Mouse (Mus musculus): Measurements from ENCODE around the gene Shd. TPM values are rescaled to one million over a fixed set of nuclear protein-coding genes. Genes with fewer than 3 reads are reported as not detected.

Gene Shd
- polyA plus RNA-seq, 1 experiment from 2014 or later: 89.1 TPM

DNA sequence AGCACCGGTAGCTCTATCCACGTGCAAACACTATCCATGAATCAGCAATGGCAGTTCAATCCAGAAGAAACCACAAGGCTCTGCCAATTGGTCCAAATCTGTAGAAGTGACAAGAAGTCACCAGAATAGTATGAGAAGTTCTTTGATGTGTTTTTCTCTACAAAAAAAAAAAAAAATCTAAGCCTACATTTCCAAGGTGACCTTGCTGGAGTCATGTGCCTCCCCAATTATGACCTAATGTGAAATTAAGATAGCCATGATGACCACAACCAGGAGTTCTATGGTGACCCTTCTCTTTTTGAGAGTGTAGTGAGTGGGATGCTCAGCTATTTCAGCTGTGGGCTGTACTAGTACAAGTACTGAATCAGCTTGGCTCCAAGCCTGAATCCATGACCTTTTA lies 20.9 kb upstream of the Shd start, which contains the start of gene Zfp119b:
Gene Zfp119b, minus strand, starts transcription at position 101 of the 400 bp plus-strand sequence.
- Histone ChIP-seq H3K4me2 (no peak within 1 kb of the TSS), H3K9ac (ENCODE audit: low read length) (no peak within 1 kb of the TSS), H3K36me3 (ENCODE audit: control insufficient read depth, insufficient read depth, low read length) (no peaks in the 10 kb centered on the region), H3K27me3 (ENCODE audit: control insufficient read depth, insufficient read depth, low read length) (no peaks in the 10 kb centered on the region), H3K27ac (ENCODE audit: low read depth, low read length) (no peak within 1 kb of the TSS), H3K4me1 (ENCODE audit: control insufficient read depth, insufficient read depth, low read length) (peaks cover 4% of the 10 kb centered on the region; the same call in 1 of the 2 replicates), H3K4me3 (ENCODE audit: low read depth, low read length) (no peak within 1 kb of the TSS), H3K9me3 (ENCODE audit: control insufficient read depth, low read length) (no peaks in the 10 kb centered on the region)
- DNase-seq (ENCODE audit: low spot score, missing footprints) (no peak), ATAC-seq (ENCODE audit: low FRiP score) (no peak)
- 88% methylated on average over 2 of the region's 2 CpGs for WGBS

DNA sequence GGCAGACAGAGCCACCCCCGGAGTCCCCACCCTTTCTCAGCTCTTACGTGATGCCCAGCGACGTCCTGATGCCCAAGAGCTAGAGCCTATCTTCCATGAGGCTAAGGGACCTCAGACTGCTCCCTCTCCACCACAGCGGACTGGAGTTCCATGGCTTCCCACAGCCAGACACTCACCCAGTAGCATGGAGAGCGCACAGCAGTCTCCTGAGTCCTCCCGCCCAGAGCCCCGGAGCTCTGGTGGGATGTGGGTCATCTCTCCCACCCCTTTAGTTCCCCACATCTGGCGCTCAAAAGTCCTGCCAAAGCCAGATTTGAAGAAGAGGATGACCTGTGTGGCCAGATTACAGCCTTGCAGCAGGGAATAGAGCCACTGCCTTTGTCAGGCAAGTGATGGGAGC lies 19.7 kb upstream of the Shd start:
- no peak for DNase-seq (ENCODE audit: low spot score, missing footprints)

DNA sequence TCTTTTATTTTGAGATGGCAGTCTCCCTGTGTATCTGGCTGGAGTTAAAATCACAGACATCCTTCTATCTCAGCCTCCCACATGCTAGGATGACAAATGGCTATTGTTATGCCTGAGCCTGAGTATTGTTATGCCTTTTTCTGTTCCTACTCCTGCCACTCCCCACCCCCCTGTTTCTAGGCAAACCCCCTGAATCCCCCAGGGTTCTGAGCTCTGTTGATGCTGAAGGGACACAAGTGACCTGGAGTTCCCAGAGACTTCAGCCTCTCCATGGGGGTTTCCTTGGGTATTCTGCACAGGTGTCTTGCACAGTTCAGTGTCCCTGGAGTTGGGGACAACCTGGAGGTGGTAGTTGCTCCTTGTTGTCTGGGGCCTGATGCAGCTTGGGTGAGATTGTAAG lies 18.2 kb upstream of the Shd start:
- no peak for DNase-seq (ENCODE audit: low spot score, missing footprints)

More for the DNA sequence above, 19.7 kb upstream of the Shd start:
- no peak overlapping the region for H3K4me3 ChIP-seq (ENCODE audit: low read depth, low read length)
- H3K4me2 ChIP-seq: no peak overlapping the region
- peaks cover 2% of the 10 kb centered on the region; the same call in 1 of the 2 replicates for H3K4me1 ChIP-seq (ENCODE audit: control insufficient read depth, insufficient read depth, low read length)
- H3K36me3 ChIP-seq (ENCODE audit: control insufficient read depth, insufficient read depth, low read length): no peaks in the 10 kb centered on the region
- 78% methylated on average over 9 of the region's 9 CpGs for WGBS
- H3K9ac ChIP-seq (ENCODE audit: low read length): no peak overlapping the region
- no peaks in the 10 kb centered on the region for H3K27me3 ChIP-seq (ENCODE audit: control insufficient read depth, insufficient read depth, low read length)
- no peak overlapping the region for H3K27ac ChIP-seq (ENCODE audit: low read depth, low read length)
- H3K9me3 ChIP-seq (ENCODE audit: control insufficient read depth, low read length): no peaks in the 10 kb centered on the region
- no peak for ATAC-seq (ENCODE audit: low FRiP score)

DNA sequence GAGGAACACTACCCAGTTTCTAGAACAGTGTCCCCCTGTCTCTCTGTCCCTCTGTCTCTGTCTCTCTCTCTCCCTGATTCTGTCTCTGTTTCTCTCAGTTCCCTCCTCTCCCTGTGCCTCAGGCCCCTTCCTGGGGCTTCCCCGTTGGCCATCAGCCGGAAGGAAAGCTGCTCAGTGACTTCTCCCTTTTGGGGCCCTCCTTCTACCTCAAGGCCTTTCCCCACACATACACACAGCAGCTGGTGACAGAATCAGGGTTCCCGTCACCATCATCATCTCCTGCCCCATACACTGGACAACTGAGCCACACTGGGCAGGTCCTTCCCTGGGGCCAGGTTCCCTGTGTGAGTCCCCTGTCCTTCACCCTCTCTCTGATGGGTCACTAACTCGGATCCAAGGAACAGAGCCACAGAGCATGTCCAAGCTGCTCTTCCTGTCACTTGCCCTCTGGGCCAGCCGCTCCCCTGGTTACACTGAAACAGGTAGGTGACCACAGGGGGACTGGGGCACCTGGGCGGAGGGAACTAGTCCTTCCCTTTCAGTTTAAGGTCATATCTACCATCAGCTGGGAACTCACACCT lies 17.7 kb upstream of the Shd start, which contains the start of gene Ebi3:
Gene Ebi3, plus strand, starts transcription at position 194 of the 581 bp plus-strand sequence.
- Histone ChIP-seq H3K9ac (ENCODE audit: low read length) (no peak within 1 kb of the TSS), H3K4me3 (ENCODE audit: low read depth, low read length) (no peak within 1 kb of the TSS), H3K4me2 (no peak within 1 kb of the TSS), H3K4me1 (ENCODE audit: control insufficient read depth, insufficient read depth, low read length) (peaks cover 10% of the 10 kb centered on the region), H3K27me3 (ENCODE audit: control insufficient read depth, insufficient read depth, low read length) (no peaks in the 10 kb centered on the region), H3K9me3 (ENCODE audit: control insufficient read depth, low read length) (no peaks in the 10 kb centered on the region), H3K36me3 (ENCODE audit: control insufficient read depth, insufficient read depth, low read length) (no peaks in the 10 kb centered on the region), H3K27ac (ENCODE audit: low read depth, low read length) (no peak within 1 kb of the TSS)
- 74% methylated on average over 6 of the region's 6 CpGs for WGBS
- DNase-seq (ENCODE audit: low spot score, missing footprints) (no peak), ATAC-seq (ENCODE audit: low FRiP score) (no peak)

More for the DNA sequence above, 18.2 kb upstream of the Shd start:
- Histone ChIP-seq H3K4me2 (no peak overlapping the region), H3K4me3 (ENCODE audit: low read depth, low read length) (no peak overlapping the region), H3K36me3 (ENCODE audit: control insufficient read depth, insufficient read depth, low read length) (no peaks in the 10 kb centered on the region), H3K4me1 (ENCODE audit: control insufficient read depth, insufficient read depth, low read length) (peaks cover 6% of the 10 kb centered on the region), H3K9me3 (ENCODE audit: control insufficient read depth, low read length) (no peaks in the 10 kb centered on the region), H3K9ac (ENCODE audit: low read length) (no peak overlapping the region), H3K27me3 (ENCODE audit: control insufficient read depth, insufficient read depth, low read length) (no peaks in the 10 kb centered on the region), H3K27ac (ENCODE audit: low read depth, low read length) (no peak overlapping the region)
- no peak for ATAC-seq (ENCODE audit: low FRiP score)

DNA sequence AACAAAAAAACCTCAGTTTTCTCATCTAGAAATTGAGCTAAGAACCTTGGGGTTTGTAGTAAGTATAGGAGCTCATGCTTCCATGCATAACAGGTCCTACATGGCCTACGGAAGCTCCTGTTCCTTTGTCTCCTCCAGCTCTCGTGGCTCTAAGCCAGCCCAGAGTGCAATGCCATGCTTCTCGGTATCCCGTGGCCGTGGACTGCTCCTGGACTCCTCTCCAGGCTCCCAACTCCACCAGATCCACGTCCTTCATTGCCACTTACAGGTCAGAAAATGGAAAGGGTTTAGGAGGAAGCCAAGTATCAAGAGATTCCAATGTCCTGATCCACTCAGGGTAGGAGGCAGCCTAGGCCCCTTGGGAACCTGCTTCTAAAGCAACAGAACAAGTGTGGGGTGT lies 16.5 kb upstream of the Shd start:
- Histone ChIP-seq H3K27me3 (ENCODE audit: control insufficient read depth, insufficient read depth, low read length) (no peaks in the 10 kb centered on the region), H3K27ac (ENCODE audit: low read depth, low read length) (no peak overlapping the region), H3K4me3 (ENCODE audit: low read depth, low read length) (no peak overlapping the region), H3K36me3 (ENCODE audit: control insufficient read depth, insufficient read depth, low read length) (no peaks in the 10 kb centered on the region), H3K4me1 (ENCODE audit: control insufficient read depth, insufficient read depth, low read length) (peaks cover 15% of the 10 kb centered on the region), H3K9ac (ENCODE audit: low read length) (no peak overlapping the region), H3K4me2 (no peak overlapping the region), H3K9me3 (ENCODE audit: control insufficient read depth, low read length) (no peaks in the 10 kb centered on the region)
- no peak for ATAC-seq (ENCODE audit: low FRiP score)
- WGBS: 78% methylated on average over 6 of the region's 6 CpGs
- no peak for DNase-seq (ENCODE audit: low spot score, missing footprints)

DNA sequence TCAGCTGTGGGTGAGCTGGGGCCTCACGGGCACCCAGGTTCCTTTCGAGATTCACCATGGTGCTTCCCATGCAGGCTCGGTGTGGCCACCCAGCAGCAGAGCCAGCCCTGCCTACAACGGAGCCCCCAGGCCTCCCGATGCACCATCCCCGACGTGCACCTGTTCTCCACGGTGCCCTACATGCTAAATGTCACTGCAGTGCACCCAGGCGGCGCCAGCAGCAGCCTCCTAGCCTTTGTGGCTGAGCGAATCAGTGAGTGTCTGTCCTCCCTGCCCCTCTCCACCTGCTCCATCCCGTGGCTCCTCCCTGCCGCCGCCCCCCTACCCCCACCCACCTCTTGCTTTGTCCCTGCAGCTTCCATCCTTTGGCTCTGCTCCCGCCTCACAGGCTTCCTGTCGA lies 16.0 kb upstream of the Shd start:
- H3K27me3 ChIP-seq (ENCODE audit: control insufficient read depth, insufficient read depth, low read length): no peaks in the 10 kb centered on the region
- no peaks in the 10 kb centered on the region for H3K36me3 ChIP-seq (ENCODE audit: control insufficient read depth, insufficient read depth, low read length)
- 41% methylated on average over 16 of the region's 16 CpGs for WGBS
- H3K9ac ChIP-seq (ENCODE audit: low read length): no peak overlapping the region
- DNase-seq (ENCODE audit: low spot score, missing footprints): no peak
- no peaks in the 10 kb centered on the region for H3K9me3 ChIP-seq (ENCODE audit: control insufficient read depth, low read length)
- no peak overlapping the region for H3K4me2 ChIP-seq
- no peak for ATAC-seq (ENCODE audit: low FRiP score)
- peaks cover 15% of the 10 kb centered on the region for H3K4me1 ChIP-seq (ENCODE audit: control insufficient read depth, insufficient read depth, low read length)
- no peak overlapping the region for H3K4me3 ChIP-seq (ENCODE audit: low read depth, low read length)
- H3K27ac ChIP-seq (ENCODE audit: low read depth, low read length): no peak overlapping the region

DNA sequence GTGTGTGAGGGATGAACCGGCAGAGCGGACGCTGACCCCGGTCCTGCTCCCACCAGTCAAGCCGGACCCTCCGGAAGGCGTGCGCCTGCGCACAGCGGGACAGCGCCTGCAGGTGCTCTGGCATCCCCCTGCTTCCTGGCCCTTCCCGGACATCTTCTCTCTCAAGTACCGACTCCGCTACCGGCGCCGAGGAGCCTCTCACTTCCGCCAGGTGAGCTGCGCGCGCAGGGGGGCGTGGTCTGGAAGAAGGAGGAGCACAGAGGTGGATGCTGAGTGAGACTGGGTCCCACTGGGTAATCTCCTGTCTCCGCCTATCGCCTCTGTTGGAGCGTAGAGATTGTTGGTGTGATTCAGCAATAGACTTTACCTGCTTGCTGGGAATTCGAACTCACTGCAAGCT lies 14.1 kb upstream of the Shd start:
- H3K27me3 ChIP-seq (ENCODE audit: control insufficient read depth, insufficient read depth, low read length): no peaks in the 10 kb centered on the region
- peaks cover 18% of the 10 kb centered on the region for H3K4me1 ChIP-seq (ENCODE audit: control insufficient read depth, insufficient read depth, low read length)
- no peaks in the 10 kb centered on the region for H3K9me3 ChIP-seq (ENCODE audit: control insufficient read depth, low read length)
- H3K4me3 ChIP-seq (ENCODE audit: low read depth, low read length): peak overlapping the region; percentile 43
- H3K27ac ChIP-seq (ENCODE audit: low read depth, low read length): no peak overlapping the region
- under 1% methylated on average over 26 of the region's 26 CpGs for WGBS
- peak overlapping the region; percentile 68 for H3K4me2 ChIP-seq
- H3K36me3 ChIP-seq (ENCODE audit: control insufficient read depth, insufficient read depth, low read length): no peaks in the 10 kb centered on the region
- DNase-seq (ENCODE audit: low spot score, missing footprints) (peak; percentile 93), ATAC-seq (ENCODE audit: low FRiP score) (peak; percentile 29)
- H3K9ac ChIP-seq (ENCODE audit: low read length): peak overlapping the region; percentile 52

DNA sequence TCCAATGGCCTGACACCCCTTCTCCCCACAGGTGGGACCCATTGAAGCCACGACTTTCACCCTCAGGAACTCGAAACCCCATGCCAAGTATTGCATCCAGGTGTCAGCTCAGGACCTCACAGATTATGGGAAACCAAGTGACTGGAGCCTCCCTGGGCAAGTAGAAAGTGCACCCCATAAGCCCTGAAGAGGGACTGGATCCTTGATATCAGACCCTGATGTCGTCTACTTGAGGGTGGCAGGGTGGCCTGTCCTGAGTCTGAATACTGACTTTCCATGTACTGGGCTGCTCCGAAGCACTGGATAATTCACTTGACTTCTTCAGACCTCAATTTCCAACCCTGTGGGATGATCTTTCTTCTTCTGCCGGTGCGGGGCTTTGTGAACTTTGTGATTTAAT lies 13.7 kb upstream of the Shd start:
- H3K27ac ChIP-seq (ENCODE audit: low read depth, low read length): no peak overlapping the region
- WGBS: 28% methylated on average over 6 of the region's 6 CpGs
- no peaks in the 10 kb centered on the region for H3K27me3 ChIP-seq (ENCODE audit: control insufficient read depth, insufficient read depth, low read length)
- peak overlapping the region; percentile 43 for H3K4me3 ChIP-seq (ENCODE audit: low read depth, low read length)
- H3K9me3 ChIP-seq (ENCODE audit: control insufficient read depth, low read length): no peaks in the 10 kb centered on the region
- peaks cover 18% of the 10 kb centered on the region for H3K4me1 ChIP-seq (ENCODE audit: control insufficient read depth, insufficient read depth, low read length)
- DNase-seq (ENCODE audit: low spot score, missing footprints) (peak; percentile 89), ATAC-seq (ENCODE audit: low FRiP score) (no peak)
- peak overlapping the region; percentile 68 for H3K4me2 ChIP-seq
- no peaks in the 10 kb centered on the region for H3K36me3 ChIP-seq (ENCODE audit: control insufficient read depth, insufficient read depth, low read length)
- peak overlapping the region; percentile 52; the same call in 1 of the 2 replicates for H3K9ac ChIP-seq (ENCODE audit: low read length)

DNA sequence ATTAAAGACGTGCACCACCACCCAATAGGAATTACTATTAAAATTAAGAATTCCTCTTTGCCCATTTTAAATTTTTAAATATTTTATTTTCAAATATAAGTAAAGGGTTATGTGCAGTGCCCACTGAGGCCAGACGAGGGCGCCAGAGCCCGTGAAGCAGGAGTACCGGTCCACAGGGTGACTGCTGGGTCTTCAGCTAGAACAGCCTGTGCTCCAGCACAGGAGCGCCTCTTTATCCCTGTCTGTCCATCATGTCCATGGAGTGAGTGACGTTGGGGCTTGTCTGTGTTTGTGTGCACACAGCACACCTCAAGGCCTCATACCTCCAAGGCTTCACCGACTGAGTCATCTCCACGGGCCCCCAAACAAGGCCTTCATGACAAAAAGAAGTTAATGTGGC lies 13.1 kb upstream of the Shd start:
- Histone ChIP-seq H3K4me3 (ENCODE audit: low read depth, low read length) (no peak overlapping the region), H3K9me3 (ENCODE audit: control insufficient read depth, low read length) (no peaks in the 10 kb centered on the region), H3K4me1 (ENCODE audit: control insufficient read depth, insufficient read depth, low read length) (peaks cover 18% of the 10 kb centered on the region), H3K36me3 (ENCODE audit: control insufficient read depth, insufficient read depth, low read length) (no peaks in the 10 kb centered on the region), H3K27me3 (ENCODE audit: control insufficient read depth, insufficient read depth, low read length) (no peaks in the 10 kb centered on the region), H3K9ac (ENCODE audit: low read length) (peak overlapping the region; percentile 36; the same call in 1 of the 2 replicates), H3K27ac (ENCODE audit: low read depth, low read length) (no peak overlapping the region), H3K4me2 (peak overlapping the region; percentile 68)
- peak; percentile 56 for ATAC-seq (ENCODE audit: low FRiP score)
- WGBS: 14% methylated on average over 9 of the region's 9 CpGs
- peak; percentile 97 for DNase-seq (ENCODE audit: low spot score, missing footprints)

Measured in midbrain, embryonic 11.5 days (tissue).